Mouse (Mus musculus) adrenal gland, adult (tissue): ENCODE measurements around the gene Akap6.

Experiments
- DNase-seq, 2 experiments: peaks; one replicate each; pipeline ENCODE4 v3.0.0; 2022 to 2023; ENCODE audit warnings: low spot score in 1 of 2; ENCODE audit not compliant: inconsistent age in 2 of 2

The Akap6 gene

DNA sequence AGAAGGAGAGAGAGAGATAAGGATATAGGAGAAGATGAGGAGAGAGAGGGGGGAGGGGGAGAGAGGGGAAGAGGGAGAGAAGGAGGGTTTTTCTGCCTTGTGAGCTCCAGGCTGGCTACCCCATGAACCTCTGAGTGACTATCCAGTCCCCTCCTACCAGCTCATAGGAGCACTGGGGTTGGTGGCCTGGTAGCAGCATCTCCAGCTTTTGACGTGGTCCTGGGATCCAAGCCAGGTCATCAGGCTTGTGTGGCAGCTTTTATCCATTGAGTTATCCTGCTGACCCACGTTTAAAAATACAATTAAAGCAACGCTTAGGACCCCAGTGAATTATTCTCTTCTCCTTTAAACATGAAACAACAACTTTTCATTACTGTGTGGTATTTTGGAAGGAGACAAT is 197.6 kb downstream of the Akap6 start:
- DNase-seq = no peak

DNA sequence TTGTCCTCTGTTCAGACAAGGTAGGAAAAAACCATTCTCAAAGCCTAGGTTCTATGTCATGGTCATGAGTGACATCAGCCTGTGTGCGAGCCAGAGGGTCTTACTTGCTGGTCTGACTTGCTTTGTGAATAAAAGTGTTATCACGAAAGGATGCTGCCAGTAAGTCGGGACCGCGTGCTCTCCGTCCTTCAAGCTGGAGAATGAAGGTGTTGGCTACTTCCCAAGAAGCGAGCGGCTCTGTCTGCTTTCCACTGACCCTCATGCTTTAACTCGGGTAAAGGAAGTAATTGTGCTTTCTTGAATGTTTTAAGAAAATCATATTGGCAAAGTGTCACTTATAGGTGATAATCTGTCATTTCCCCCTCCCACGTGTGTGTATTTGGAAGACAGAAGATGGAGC is 198.9 kb downstream of the Akap6 start:
- peak in 1 of 2 experiments; percentile 41 for DNase-seq

DNA sequence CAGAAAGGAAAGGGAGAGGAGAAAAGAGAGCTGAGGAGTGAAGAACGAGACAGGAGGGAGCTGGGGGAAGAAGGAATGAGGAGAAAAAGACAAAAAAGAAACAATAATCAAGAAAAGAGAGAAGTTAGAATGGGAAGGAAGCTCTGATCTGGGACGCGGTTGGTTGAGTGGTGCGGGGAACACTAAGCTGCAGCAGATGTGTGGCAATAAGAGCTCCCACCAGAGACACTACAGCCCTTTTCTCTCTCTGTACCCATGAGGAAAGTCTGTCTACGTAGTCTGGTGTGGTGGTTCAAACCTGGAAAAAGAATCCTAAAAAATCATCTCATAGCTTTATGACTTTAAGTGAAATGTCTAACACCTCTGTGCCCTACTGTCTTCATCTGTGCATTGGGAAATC is 204.9 kb downstream of the Akap6 start:
- DNase-seq = no peak

DNA sequence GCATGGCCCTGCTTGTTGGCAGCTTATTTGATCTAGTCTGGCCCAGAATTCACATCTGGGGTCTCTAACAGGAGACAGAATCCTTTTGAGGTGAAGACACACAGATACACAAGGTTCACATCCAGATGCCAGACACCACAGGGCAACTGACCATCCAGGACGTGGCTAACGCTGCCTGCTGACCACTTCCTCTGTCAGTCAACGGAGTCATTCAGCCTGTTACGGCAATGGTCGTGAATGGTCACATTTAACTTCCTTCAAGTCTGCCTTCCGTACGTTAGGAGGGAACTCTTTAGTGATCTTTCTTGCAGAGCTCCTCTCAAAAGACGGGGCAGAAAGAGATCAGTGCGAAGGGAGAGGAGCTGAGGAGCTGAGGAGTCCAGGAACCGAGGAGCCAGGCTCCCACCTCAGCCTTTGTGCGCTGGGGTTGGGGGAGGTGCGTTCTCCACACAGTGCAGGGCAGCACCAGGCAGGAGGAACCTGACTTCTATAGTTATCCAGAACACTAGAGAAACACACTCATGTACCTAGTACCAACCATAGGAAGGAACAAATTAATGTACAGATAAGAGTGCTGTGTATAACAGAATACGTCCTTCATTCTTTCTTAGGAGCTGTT is 209.4 kb downstream of the Akap6 start:
- no peak for DNase-seq

DNA sequence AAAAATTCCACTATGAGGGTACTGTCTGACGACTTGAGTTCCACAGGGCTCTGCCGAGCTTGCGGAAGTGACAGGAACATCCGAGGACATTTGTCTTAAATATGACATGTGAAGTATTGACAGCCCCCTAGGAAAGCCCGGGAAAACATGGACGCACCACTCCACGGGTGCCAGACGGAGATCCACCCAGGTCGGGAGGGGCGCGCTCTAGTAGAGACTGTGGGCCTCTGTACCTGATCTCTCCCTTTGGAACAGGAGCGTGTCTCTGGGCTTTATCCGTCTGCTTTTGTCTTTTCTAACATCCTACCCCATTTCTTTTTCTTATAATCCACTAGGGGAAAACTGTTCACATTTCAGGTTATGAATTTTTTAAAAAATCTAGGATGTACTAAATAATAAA is 211.2 kb downstream of the Akap6 start:
- DNase-seq = no peak

DNA sequence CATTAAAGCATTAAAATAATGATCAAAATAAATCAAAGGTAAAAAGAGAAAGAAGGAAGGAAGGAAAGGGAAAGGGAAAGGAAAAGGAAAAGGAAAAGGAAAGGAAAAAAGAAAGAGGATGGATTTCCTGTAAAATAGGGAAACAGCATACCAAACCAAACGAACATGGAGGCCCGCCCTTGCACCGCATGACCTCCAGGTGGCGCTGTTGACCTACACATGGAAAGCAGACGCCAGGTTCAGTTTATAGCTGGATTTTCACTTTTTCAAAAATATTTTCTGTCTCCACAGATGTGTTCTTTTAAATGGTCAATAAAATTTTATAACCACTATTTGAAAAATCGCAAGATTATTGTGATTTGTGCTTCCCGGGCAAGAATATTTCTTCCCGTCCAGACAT is 211.6 kb downstream of the Akap6 start:
- peak; percentile 62 to 88 for DNase-seq

DNA sequence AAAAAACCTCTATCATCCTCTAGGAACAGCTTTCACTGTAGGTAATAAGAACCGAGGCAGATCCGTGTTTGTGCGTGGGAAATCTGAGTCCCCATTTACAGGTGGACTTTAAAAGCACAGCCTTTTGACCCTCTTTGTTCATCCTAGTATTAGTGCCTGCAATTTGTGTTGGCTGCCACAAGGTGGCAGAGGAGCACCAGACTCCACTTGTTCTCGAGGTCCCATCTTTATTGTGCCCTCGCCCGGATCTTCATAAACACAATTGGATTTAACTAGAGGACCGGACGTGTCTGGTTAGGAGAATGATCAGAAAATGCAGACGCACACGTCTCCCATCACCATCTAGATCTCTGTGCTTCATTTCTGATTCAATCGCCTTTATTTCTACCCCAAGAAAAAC is 219.8 kb downstream of the Akap6 start:
- DNase-seq = peak in 1 of 2 experiments; percentile 35

DNA sequence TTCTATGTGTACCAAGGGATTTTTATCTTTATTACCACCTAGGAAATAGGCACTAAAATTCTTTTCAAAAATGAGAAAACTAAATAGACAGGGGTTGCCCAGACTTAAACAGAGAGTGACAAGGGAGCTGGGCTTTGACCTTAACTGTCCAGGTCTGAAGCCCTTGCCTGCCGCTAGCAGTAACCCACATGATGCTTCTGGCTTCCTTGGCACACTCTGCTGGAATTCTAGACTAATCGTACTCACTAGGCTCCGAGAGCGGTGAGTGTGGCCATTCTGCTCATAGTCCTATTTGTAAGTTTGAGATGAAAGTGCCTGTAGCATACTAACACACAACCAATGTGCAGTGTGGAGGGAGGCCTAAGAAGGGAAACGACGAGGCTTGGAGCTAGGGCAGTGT is 223.3 kb downstream of the Akap6 start:
- no peak for DNase-seq

DNA sequence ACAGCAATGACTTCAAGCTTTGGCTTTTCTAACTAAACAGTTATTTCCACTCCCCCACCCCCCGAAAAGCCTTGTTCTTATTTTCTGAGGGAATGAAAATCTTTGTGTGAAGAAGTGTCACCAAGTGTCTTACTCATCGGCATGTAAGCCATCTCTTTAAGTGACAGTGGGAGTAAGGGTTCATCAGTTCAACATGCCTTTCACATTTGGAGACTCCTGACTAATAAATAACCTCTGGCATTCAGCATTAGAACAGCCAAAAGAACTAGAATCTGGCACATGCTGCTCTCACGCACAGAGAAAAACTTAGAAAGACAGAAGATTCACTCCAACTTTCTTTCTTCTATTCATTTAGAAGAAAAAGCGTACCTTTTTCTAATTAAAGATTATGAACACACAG is 226.3 kb downstream of the Akap6 start:
- DNase-seq = no peak

DNA sequence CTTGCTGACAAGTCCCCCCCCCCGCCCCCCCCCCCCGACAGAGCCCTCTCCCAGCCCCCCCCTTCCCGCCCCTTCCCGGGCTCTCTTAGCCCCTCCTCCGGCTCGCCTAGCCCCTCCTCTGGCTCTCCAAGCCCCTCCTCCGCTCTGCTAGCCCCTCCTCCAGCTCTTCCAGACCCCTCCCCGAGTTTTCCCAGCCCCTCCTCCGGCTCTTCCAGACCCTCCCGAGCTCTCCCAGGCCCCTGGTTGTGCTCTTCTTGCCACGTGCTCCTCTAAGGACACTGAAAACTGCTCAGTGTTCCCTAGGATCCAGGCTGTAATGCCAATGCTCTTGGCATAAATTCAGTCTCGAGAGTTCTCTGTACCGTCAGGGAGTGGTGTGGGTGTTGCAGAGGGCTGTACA is 234.6 kb downstream of the Akap6 start:
- no peak for DNase-seq

DNA sequence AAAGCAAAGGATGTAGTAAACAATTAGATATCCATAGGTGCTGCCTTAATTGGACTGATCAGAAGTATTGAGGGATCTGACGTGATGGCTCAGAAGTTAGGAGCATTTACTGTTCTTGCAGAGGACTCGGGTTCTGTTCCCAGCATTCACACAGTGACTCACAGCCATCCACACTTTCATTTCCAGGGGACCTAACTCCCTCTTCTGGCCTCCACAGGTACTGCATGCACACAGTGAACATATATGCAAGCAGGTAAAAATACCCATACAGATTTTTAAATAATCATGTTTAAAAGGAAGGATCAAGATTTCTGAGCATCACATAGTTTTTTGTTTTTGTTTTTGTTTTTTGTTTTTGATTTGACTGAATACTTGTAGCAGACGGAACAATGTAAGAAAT is 235.8 kb downstream of the Akap6 start:
- no peak for DNase-seq

DNA sequence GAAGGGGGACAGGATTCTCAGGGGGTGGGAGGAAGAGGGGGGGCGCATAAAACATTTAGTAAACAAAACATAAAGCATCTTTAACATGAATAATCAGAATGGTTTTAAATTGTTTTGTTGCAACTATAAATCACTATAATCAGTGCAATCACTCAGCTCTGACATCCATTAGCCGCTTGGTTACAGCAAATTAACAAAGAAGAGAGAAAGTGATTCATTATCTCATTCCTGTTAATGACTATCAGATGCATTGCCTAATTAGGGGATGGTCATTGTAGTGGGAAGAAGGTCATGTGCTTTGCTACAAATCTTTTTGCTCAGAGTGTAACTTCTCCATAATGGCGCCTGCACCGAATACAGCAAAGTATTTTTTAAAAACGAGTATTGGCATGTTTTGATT is 239.6 kb downstream of the Akap6 start:
- DNase-seq = no peak

DNA sequence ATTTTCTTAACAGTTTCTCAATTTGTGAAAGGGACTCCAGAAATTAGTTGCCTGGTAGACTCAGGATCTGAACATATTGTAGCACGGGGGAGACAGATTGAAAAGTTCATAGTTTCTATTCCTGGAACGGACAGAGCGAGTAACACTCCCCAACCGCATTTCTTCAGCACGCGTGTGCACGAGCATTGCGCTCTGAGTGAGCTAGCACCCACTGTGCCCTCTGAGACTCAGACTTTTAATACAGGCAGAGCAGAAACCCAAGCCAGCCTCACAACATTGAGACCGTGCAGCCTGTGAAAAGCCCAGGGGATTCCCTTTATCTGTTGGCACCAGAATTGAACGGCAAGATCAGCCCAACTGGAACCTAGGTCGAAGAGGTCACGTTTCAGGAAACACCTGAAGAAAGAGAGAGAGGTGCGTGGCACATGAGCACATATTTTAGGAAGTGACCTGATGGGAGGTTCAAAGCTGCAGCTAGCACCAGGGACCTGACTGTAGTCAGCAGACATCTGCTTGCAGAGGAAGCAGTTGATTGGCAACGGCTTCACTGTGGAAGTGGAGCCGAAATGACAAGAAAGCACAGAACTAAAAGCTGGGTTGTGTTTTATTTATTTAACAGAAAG is 240.3 kb downstream of the Akap6 start:
- DNase-seq = no peak

DNA sequence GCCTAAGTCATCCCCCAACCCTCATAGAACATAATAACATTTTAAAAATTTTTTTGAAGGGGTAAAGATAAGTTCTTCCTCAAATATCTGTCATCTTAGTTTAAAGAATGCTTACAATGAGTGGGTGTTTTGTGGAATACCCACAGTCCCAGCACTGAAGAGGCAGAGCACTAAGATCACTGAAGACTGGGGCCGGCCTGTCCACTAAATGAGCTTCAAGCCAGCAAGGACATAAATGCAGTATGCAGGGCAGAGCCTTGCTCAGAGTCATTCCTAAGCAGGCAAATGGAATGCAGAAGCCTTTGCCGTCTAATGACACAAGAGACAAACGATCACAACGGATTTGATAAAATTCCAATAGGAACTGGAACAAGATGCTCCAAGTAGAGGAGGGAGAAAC is 242.8 kb downstream of the Akap6 start:
- no peak for DNase-seq

DNA sequence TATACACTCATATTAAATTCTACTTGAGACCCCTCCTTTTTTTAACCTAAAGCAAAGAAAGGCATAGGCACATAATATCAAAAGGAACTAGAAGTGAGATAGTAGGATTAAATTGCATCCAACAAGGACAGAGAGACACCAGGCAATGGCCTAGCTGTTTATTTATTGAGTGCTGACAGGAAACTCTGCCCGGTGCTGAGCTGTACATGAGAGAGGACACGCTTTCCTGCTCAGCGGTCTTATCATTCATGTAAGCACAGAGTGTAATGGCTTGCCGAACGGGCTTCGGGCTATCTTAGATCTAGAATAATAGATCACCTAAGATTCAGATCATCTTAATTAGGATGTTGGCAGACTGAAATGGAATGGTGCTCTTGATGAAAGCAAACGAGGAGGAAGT is 245.1 kb downstream of the Akap6 start:
- no peak for DNase-seq

DNA sequence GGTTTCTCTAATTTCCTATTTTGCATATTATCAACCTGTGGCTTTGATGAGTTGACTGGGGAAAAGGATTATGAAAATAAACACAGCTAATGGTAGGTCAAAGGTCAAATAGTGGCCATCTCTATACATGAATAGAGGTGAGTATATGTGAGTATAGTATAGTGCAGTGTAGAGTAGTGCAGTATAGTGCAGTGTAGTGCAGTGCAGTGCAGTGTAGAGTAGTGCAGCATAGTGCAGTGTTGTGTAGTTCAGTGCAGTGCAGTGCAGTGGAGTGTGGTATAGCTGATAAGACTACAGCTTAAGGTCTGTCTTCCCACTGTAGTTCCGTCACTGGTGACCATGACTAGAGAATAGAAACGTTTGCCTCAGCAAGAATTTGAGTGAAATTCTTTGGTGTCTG is 245.8 kb downstream of the Akap6 start:
- DNase-seq = no peak

DNA sequence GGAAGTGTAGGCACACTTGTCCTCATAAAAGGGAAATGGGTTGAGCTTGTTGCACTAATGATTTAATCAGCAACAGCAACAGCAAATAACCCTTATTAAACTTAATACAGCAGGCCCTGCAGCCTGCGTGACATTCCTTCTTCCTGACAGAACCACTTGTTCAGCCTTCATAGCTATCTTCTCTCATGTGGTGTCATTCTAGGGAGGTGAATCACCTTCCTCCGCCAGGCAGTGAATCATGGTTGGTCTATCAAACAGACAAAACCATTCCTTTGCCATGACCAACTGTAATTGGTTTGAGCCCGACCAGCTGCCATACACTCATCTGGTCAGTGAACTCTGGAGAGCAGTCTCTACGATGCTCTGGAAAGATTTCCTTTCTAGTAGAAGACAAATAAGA is 251.5 kb downstream of the Akap6 start:
- DNase-seq = peak; percentile 58 to 69

DNA sequence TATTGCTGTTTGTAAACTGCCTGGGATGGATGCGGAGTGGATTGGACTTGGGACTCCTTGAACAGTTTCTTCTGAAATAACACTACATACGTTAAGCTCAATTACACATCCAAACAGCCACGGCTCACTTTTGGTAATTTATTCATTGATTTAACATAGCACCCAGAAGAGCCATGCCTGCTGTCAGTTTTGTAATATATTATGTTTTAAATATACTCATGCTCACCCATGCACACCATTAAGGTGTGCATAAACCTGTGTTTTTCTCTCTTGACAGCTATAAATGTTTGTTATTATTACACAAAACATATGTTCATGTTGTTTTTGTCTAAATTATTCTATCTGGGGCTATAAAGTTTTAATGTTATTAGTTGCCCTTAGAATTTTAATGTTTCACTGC is 258.4 kb downstream of the Akap6 start:
- DNase-seq = no peak

DNA sequence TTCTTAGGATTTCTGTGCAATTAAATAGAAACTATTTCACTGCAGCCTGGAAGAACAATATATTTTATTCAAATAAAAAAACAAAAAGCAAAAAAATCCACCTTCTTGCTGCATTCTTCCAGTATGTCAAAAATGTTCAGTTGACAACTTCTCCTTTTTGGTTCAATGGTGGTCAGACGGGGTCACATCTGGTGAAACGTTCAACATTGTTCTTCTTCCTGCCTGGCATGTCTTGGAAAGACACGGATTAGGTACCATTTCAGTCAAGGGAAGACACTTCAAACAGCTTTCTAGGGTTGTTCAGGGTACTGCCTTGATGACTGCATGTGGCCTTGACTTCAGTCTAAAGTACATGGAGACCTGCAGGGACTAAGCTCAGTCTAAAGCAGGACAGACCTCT is 258.8 kb downstream of the Akap6 start:
- no peak for DNase-seq

DNA sequence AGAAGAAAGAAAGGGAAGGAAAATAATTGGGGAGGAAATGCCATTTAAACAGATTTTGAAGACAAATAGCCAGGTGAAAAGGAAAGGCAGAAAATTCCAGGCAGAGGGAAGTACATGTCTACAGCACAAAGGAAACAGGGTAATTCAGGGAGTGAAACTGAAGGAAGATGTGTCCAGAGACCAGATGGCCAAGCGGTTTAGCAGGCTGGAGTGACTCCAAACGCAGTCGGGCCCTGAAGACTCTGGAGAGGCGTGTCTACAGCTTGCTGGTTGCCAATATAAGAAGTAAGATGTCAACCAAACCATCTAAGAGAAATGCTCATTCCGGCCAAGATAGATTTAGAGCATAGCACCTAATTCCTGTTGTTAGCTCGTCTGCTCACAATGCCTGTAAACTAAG is 292.6 kb downstream of the Akap6 start:
- DNase-seq = no peak

DNA sequence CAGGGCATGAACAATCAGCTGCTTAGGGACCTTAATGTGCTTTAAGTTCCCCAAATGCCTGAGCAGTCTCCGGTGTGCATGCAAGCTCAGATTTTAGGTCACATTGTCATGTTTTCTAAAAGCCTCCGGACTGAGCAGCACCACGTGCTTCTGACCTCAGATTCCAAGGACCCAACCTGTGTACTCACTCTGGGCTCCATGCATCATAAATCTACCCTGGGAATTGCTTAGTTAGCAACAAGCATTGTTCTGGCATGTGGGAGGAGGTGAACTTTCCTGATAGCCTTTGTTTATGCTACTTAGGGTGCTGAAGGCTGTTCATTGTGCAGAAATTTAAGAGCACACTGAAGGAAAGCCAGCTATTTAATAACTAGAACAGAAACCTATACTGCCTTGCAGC is 313.2 kb downstream of the Akap6 start:
- peak in 1 of 2 experiments; percentile 15 for DNase-seq

DNA sequence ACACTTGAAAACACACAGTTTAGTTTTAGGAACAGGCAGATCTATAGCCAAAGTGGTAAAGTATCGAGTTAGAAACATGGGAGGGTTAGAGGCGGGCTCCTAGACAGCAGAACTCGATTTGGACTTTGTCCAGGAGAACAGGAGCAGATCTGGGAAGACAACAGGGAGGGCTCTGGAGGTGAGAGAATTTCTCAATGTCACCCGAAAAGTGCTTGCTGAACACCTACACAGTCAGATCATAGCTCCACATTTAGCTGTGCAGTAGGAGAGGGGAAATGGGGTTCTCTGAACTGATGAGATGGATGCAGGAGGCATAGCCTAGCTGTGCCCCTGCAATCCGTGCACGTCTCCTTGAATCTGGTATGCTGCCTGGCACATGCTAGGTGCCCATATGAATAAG is 315.4 kb downstream of the Akap6 start:
- DNase-seq = no peak

DNA sequence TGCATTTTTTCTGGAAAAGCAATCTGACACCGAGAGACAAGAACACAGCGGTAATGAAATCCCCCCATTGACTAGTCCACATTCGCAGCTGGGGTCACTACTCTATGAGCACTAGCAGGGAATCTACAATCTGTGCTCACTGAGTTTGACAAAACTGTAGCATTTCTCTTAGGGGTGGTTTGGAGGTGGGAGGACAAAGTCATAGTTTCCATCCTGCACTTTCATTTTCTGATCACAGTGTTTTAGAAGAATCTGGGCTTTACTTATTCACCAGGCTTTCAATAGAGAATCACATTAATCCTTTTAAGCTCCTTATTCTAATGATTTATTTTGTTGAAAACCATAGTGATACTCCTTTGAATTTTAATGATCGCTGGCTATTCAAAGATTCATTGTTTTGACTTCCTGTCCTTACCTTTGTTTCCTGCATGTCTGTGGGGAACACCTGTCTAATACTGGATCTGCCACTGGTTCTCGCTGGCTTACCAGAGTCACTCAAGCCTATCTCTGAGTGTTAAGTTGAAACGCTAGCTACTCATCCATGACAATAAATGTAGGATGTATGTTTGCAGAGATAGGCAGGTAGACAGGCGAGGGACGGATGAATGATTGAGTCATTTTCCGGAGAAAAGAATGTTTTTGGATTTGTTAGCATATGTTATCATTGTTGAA is 325.5 kb downstream of the Akap6 start:
- DNase-seq = no peak
